Mouse (Mus musculus) adrenal gland, adult 2 months (tissue): ENCODE measurements around the gene Nr2c1. TPM values are rescaled to one million over a fixed set of nuclear protein-coding genes. Genes with fewer than 3 reads are reported as not detected.

Experiments used
- DNase-seq: peaks from one replicate; pipeline ENCODE4 v3.0.0; 2021
- long read RNA-seq: library from polyadenylated mRNA; stranded (forward); transcript quantifications from one replicate; pipeline ENCODE4 v2.0.0, GENCODE M21; 2021
- polyA plus RNA-seq: library from polyadenylated mRNA; depleted of rRNA; stranded (reverse); fragments of >200 nt; gene quantifications from 2 replicates; pipeline ENCODE4 v1.2.3, GENCODE M21; 2012; rRNA removed
- total RNA-seq, 2 experiments: library from RNA; stranded (reverse); gene quantifications; 2 replicates each; pipeline ENCODE4 v1.2.3; 2021

The Nr2c1 gene
- total RNA-seq = 10 to 100 TPM; 11.7 to 13.7 TPM
- polyA plus RNA-seq = 2.5 and 2.7 TPM in 2 replicates
- long read RNA-seq, transcript Nr2c1-203 (14 exons, 3,732 nt) = major isoform, 9 of 10 reads
- long read RNA-seq, partial matches to known transcripts = 0 of 10 reads
- long read RNA-seq, other reads (novel, unspliced or antisense) = 1 of 10 reads

- peak; percentile 96 for DNase-seq
Observed at GRCm38 (mm10) chr10:94147756-94148531, at the start of gene Nr2c1. Gene Nr2c1 (plus strand): TSS chr10:94148023.

DNA sequence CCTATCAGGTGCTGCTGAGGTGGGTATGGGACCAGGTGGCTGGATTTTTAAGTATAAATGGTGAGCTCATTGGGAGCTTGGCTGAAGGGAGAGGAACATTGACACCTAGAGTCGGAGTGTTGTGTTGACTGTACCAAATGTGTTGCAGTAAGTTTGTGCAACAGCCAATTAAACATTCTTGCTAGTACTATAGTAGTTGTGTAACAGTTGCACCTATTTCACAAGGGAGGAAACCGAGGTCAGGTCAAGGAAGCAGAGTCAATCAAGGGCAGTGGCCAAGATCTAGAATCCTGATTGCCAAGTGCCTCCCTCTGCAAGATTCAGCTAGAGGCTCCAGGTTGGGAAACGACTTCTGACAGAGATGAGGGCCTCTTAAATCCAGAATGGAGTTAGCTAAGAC lies 49.7 kb upstream of the Nr2c1 start:
- DNase-seq = peak; percentile 63

GRCm38 (mm10) chr10:94105498-94105897 lies 42.3 kb upstream of the Nr2c1 start:
- DNase-seq = no peak

- peak; percentile 26 for DNase-seq
Observed at GRCm38 (mm10) chr10:94107168-94107567, 40.7 kb upstream of the Nr2c1 start.

DNA sequence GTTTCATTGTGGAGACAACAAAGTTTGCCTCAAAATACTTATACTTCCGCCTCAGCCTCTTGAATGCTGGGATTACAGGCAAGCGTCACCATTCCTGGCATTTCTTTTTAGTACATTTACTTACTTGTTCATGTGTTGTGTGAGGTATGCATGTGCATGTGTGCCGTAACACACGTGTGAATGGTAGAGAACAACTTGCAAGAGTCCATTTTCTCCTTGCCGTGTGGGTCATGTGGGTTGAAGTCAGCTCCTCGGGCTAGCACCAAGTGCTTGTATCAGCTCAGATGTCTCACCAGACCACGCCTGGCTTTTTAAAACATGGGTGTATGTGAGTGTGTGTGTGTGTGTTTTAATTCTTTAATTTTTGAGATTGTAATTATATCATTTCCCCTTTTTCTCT lies 40.2 kb upstream of the Nr2c1 start:
- DNase-seq = no peak

GRCm38 (mm10) chr10:94108791-94109190 lies 39.0 kb upstream of the Nr2c1 start:
- no peak for DNase-seq

DNA sequence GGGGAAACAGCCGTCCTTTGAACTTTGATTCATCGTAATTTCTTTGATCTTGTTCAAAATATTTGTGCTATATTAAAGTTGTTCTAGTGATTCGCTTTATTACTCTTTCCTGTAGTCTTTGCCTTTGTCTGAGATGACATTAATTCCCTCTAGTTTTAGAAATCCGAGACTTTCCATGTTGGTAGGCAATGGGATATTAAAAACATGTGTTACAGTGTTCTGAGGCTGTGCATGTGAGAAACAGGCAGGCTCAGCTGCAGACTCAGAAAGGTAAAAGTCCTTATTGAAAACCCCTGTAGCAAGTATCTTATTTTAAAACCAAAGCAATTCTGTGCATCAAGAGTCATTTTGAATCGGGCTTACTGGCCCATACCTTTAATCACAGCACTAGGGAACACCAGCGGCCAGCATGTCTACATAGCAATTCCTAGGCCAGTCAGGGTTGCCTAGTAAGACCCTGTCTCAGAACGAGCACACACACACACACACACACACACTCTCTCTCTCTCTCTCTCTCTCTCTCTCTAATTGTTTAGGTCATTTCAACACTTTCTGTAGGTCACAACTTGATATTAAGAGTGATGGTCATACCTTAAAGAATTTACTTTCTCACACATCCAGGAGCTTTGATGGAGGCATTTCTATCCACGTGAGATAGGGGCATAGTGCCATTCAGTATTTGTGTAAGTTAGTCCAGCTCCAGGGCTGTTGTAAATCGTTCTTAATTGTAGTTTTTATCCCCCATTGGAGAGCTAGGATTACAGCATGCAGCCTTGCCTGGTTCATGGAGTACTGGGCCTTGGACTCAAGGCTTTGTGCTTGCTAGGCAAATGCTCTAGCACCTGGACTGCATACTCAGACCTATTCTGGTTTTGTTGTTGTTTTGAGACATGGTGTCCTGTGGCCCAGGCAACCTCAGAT lies 36.7 kb upstream of the Nr2c1 start:
- DNase-seq = no peak

DNA sequence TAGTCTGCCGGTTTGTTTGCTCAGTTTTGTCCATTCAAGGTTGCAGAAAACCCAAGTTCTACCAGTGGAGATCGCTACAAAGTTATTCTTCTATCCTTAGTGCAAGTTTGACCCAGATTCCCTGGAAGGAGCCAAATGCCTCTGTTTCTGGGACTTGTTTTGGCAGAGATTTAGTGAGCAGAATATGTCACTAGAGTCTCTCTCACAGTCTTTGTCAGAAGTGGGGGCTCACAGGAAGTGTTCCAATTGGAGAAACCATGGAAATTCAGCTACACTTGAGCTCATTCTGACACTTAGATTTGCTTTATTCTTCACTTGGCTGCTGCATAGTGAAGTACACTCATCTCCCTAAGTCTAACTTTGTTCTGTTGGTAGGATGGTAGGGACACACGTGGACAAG lies 35.6 kb upstream of the Nr2c1 start:
- no peak for DNase-seq

GRCm38 (mm10) chr10:94115893-94116599 lies 31.8 kb upstream of the Nr2c1 start:
- DNase-seq = peak; percentile 73

GRCm38 (mm10) chr10:94116781-94117340 lies 31.0 kb upstream of the Nr2c1 start:
- peak; percentile 79 for DNase-seq

GRCm38 (mm10) chr10:94117916-94118315 lies 29.9 kb upstream of the Nr2c1 start:
- no peak for DNase-seq

- no peak for DNase-seq
Observed at GRCm38 (mm10) chr10:94118993-94119392, 28.8 kb upstream of the Nr2c1 start.

GRCm38 (mm10) chr10:94120676-94121075 lies 27.1 kb upstream of the Nr2c1 start:
- peak; percentile 54 for DNase-seq

DNA sequence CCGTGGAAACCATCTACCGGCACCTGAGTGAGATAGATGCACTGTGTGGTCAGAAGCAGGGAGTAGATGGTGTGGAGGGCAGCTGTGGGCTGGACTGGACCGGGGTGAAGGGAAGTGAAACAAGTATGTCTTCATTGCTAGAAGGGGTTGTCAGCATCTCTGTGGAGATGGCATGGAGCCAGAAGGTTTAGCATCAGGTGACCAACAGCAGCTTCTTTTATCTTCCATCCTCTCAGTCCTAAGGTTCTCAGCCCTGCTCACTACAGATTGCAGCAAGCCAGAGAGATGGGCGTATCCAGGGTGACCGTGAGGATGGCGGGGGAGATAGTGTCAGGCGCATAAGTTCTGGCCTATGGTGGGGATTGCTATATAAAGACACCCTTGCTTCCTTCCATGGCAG lies 25.2 kb upstream of the Nr2c1 start:
- DNase-seq = no peak

- DNase-seq = no peak
Observed at GRCm38 (mm10) chr10:94123581-94123980, 24.2 kb upstream of the Nr2c1 start.

GRCm38 (mm10) chr10:94124376-94124775 lies 23.4 kb upstream of the Nr2c1 start:
- no peak for DNase-seq

GRCm38 (mm10) chr10:94129680-94130119 lies 18.1 kb upstream of the Nr2c1 start:
- no peak for DNase-seq

DNA sequence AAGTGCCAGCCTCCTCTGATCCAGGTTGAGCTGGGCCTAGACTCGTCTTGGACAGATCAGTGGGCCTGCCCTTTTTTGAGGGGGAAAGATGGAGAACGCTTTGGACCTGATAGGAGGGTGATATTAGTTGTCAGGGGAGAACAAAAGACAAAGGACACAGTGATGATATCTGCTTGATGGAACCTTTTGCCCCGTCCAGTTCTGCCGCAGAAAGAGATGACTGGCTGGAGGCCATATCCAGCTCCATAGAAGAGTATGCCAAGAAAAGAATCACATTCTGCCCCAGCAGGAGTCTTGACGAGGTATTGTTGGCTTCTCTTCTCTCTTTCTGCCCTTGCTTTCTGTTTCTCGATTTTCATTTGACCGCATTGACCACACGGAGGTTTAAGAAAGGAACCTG lies 14.7 kb upstream of the Nr2c1 start:
- DNase-seq = no peak

DNA sequence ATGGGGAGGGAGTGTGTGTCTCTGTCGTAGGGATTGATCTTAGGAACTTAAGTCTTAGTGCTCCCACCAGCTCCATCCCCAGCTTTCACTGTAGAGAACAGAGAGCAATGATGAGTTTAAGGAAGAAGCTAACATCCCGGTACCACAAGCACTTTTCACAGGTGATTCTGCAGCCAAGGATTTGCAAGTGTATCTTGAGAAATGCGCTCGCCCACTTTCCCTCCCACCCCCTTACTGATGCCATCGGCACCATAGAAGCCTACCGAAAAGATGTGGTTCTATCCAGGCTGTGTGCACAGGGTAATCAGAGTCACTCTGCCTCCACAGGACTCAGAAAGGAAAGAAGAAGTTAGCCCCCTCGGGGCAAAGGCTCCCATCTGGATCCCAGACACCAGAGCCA lies 14.1 kb upstream of the Nr2c1 start:
- no peak for DNase-seq

DNA sequence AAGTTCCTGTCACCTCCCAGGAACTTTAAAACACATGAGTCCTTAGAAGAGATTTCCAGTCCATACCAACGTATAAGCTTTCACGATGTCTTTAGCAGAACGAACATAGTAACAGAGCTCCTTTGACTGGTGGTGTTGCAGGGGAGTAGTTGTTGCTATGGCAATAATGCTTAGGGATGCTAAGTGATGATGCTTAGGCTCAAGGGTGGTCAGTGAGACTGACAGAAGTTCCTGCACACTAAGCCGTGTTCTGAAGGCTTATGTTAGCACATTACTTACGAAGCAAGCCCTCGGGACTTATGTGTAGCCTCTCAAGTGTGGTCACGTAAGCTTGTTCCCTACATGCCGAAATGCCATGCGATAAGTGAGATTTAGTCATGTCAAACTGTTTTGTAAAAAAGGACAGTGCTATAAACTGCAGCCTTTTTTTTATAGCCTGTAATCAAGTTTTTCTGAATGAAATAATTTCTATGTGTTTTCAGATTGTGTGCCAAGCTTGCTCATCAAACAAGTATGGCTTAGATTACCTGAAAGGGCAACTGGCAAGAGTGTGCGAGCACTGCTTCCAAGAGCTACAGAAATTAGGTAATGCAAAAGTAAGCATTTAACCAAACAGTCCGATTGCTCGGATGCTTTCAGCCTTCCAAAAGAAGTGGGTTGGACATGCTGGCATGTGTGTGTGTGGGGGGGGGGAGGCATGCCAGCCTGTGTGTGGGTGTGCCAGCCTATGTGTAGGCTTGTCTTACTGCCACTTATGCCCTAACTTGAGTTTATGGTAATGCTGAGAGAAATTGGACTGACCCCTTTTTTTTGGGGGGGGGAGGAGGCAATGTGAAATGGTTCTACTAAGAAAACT lies 13.1 kb upstream of the Nr2c1 start:
- DNase-seq = no peak
